Mouse (Mus musculus): Measurements from ENCODE around the gene Gpc6. TPM values are rescaled to one million over a fixed set of nuclear protein-coding genes. Genes with fewer than 3 reads are reported as not detected.

The Gpc6 gene
- total RNA-seq, 2 experiments from 2014 or later: 18.2 to 19.4 TPM

- Histone ChIP-seq H3K27ac (no peak overlapping the region), H3K4me3 (no peak overlapping the region)
- intact Hi-C loops (cut with DNase I): no loop called here
- no peak for TF ChIP-seq CTCF (IDR thresholded peaks at IDR 0.05)
- DNase-seq (ENCODE audit: extremely low spot score in 1 of 2, low spot score in 2 of 2): no peak
Observed at GRCm38 (mm10) chr14:117781724-117782123, 856.6 kb downstream of the Gpc6 start.

- no peak for TF ChIP-seq CTCF (IDR thresholded peaks at IDR 0.05)
- no peak overlapping the region for H3K27ac ChIP-seq
- intact Hi-C loops (cut with DNase I): no loop called here
- H3K4me3 ChIP-seq: no peak overlapping the region
- no peak for DNase-seq (ENCODE audit: extremely low spot score in 1 of 2, low spot score in 2 of 2)
Observed at GRCm38 (mm10) chr14:117783671-117784262, 858.7 kb downstream of the Gpc6 start.

- Histone ChIP-seq H3K4me3 (no peak overlapping the region), H3K27ac (no peak overlapping the region)
- intact Hi-C loops (cut with DNase I): no loop called here
- DNase-seq (ENCODE audit: extremely low spot score in 1 of 2, low spot score in 2 of 2): no peak
- no peak for TF ChIP-seq CTCF (IDR thresholded peaks at IDR 0.05)
Observed at GRCm38 (mm10) chr14:117784960-117785359, 859.8 kb downstream of the Gpc6 start.

- DNase-seq (ENCODE audit: extremely low spot score in 1 of 2, low spot score in 2 of 2): no peak
- no peak for TF ChIP-seq CTCF (IDR thresholded peaks at IDR 0.05)
- Histone ChIP-seq H3K27ac (no peak overlapping the region), H3K4me3 (no peak overlapping the region)
- intact Hi-C loops (cut with DNase I): no loop called here
Observed at GRCm38 (mm10) chr14:117785507-117786085, 860.5 kb downstream of the Gpc6 start.

GRCm38 (mm10) chr14:117786647-117787046 lies 861.5 kb downstream of the Gpc6 start:
- no peak for TF ChIP-seq CTCF (IDR thresholded peaks at IDR 0.05)
- intact Hi-C loops (cut with DNase I): no loop called here
- Histone ChIP-seq H3K4me3 (no peak overlapping the region), H3K27ac (no peak overlapping the region)
- DNase-seq (ENCODE audit: extremely low spot score in 1 of 2, low spot score in 2 of 2): no peak

GRCm38 (mm10) chr14:117794874-117795273 lies 869.8 kb downstream of the Gpc6 start:
- Histone ChIP-seq H3K4me3 (no peak overlapping the region), H3K27ac (no peak overlapping the region)
- intact Hi-C loops (cut with DNase I): no loop called here
- TF ChIP-seq CTCF (IDR thresholded peaks at IDR 0.05): no peak
- no peak for DNase-seq (ENCODE audit: extremely low spot score in 1 of 2, low spot score in 2 of 2)

- intact Hi-C loops (cut with DNase I): no loop called here
- no peak for TF ChIP-seq CTCF (IDR thresholded peaks at IDR 0.05)
- H3K4me3 ChIP-seq: no peak overlapping the region
- DNase-seq (ENCODE audit: extremely low spot score in 1 of 2, low spot score in 2 of 2): no peak
- H3K27ac ChIP-seq: no peak overlapping the region
Observed at GRCm38 (mm10) chr14:117796661-117797060, 871.5 kb downstream of the Gpc6 start.

- Histone ChIP-seq H3K4me3 (no peak overlapping the region), H3K27ac (no peak overlapping the region)
- no peak for DNase-seq (ENCODE audit: extremely low spot score in 1 of 2, low spot score in 2 of 2)
- intact Hi-C loops (cut with DNase I): no loop called here
- TF ChIP-seq CTCF (IDR thresholded peaks at IDR 0.05): no peak
Observed at GRCm38 (mm10) chr14:117800399-117800798, 875.3 kb downstream of the Gpc6 start.

- no peak for TF ChIP-seq CTCF (IDR thresholded peaks at IDR 0.05)
- DNase-seq (ENCODE audit: extremely low spot score in 1 of 2, low spot score in 2 of 2): no peak
- no peak overlapping the region for H3K27ac ChIP-seq
- intact Hi-C loops (cut with DNase I): no loop called here
- no peak overlapping the region for H3K4me3 ChIP-seq
Observed at GRCm38 (mm10) chr14:117807846-117808245, 882.7 kb downstream of the Gpc6 start.

GRCm38 (mm10) chr14:117808326-117808725 lies 883.2 kb downstream of the Gpc6 start:
- DNase-seq (ENCODE audit: extremely low spot score in 1 of 2, low spot score in 2 of 2): no peak
- TF ChIP-seq CTCF (IDR thresholded peaks at IDR 0.05): no peak
- intact Hi-C loops (cut with DNase I): no loop called here
- no peak overlapping the region for H3K4me3 ChIP-seq
- no peak overlapping the region for H3K27ac ChIP-seq

GRCm38 (mm10) chr14:117810321-117811270 lies 885.5 kb downstream of the Gpc6 start:
- TF ChIP-seq CTCF (IDR thresholded peaks at IDR 0.05): no peak
- DNase-seq (ENCODE audit: extremely low spot score in 1 of 2, low spot score in 2 of 2): no peak
- no peak overlapping the region for H3K27ac ChIP-seq
- no peak overlapping the region for H3K4me3 ChIP-seq
- intact Hi-C loops (cut with DNase I): loop anchor here (5.0 to 10.0 kb wide), 3 partner anchors 82 to 576 kb away; no protein-coding TSS in a partner anchor

- Histone ChIP-seq H3K4me3 (no peak overlapping the region), H3K27ac (peak overlapping the region; percentile 4; the same call in 1 of the 2 replicates)
- intact Hi-C loops (cut with DNase I): loop anchor here (2.0 to 10.0 kb wide), 4 partner anchors 45 to 579 kb away; no protein-coding TSS in a partner anchor
- peak; percentile 37 to 43 for DNase-seq (ENCODE audit: extremely low spot score in 1 of 2, low spot score in 2 of 2)
- no peak for TF ChIP-seq CTCF (IDR thresholded peaks at IDR 0.05)
Observed at GRCm38 (mm10) chr14:117813473-117813872, 888.4 kb downstream of the Gpc6 start.

Measured in left cerebral cortex, adult 2 months (tissue).